Mouse (Mus musculus) midbrain, embryonic 16.5 days (tissue): ENCODE results near the gene Zfp1. TPM values are rescaled to one million over a fixed set of nuclear protein-coding genes. Genes with fewer than 3 reads are reported as not detected.

Experiments used
- ATAC-seq: fragments of 200-750 bp; cut with Nextera tagmentation; 2 replicates; pipeline ENCODE4 v1.8.0; 2017; ENCODE audit warnings: moderate TSS enrichment
- H3K27ac ChIP-seq: fragments of 300-500 bp; sonication (generic); 2 replicates; pipeline ENCODE4 v1.5.1; 2014; ENCODE audit warnings: mild to moderate bottlenecking, low read length, mixed read lengths
- H3K27me3 ChIP-seq: fragments of 300-500 bp; sonication (generic); 2 replicates; pipeline ENCODE4 v1.6.1; 2014; ENCODE audit warnings: low read depth, low read length, mixed read lengths; ENCODE audit not compliant: control insufficient read depth, insufficient read depth
- H3K36me3 ChIP-seq: fragments of 300-500 bp; sonication (generic); 2 replicates; pipeline ENCODE4 v1.6.1; 2014; ENCODE audit warnings: mild to moderate bottlenecking, low read length, moderate library complexity, mixed read lengths; ENCODE audit not compliant: control insufficient read depth, insufficient read depth
- H3K4me1 ChIP-seq: fragments of 300-500 bp; sonication (generic); 2 replicates; pipeline ENCODE4 v1.6.1; 2014; ENCODE audit warnings: mild to moderate bottlenecking, low read length, mixed read lengths; ENCODE audit not compliant: control insufficient read depth, insufficient read depth
- H3K4me2 ChIP-seq: fragments of 300-500 bp; sonication (generic); 2 replicates; pipeline ENCODE4 v1.6.1; 2014; ENCODE audit warnings: mild to moderate bottlenecking, low read length, mixed read lengths
- H3K4me3 ChIP-seq: fragments of 300-500 bp; sonication (generic); 2 replicates; pipeline ENCODE4 v1.5.1; 2014; ENCODE audit warnings: low read depth, mild to moderate bottlenecking, low read length, moderate library complexity, mixed read lengths
- H3K9ac ChIP-seq: fragments of 300-500 bp; sonication (generic); 2 replicates; pipeline ENCODE4 v1.6.1; 2014; ENCODE audit warnings: low read depth, low read length, mixed read lengths
- H3K9me3 ChIP-seq: fragments of 300-500 bp; sonication (generic); replicated peaks from 2 replicates; pipeline ENCODE4 v1.6.1; 2014; ENCODE audit warnings: mild to moderate bottlenecking, low read length, mixed read lengths; ENCODE audit not compliant: control insufficient read depth, poor library complexity, severe bottlenecking
- WGBS: fragments of 180-500 bp; shearing (Covaris S2); extraction: QIAGEN DNeasy Blood & Tissue Kit; methylation state at CpG from one replicate; pipeline ENCODE4 v1.1.7; 2014; 5-methylcytosine and 5-hydroxymethylcytosine counted together
- polyA plus RNA-seq: library from polyadenylated mRNA; unstranded; fragments of >200 nt; fragmentation: Nextera tagmentation; extraction: Ambion mirVana; gene quantifications from 2 replicates; pipeline ENCODE4 v1.2.1, GENCODE M21; 2015

Gene Zfp1
- polyA plus RNA-seq, 1 experiment from 2014 or later: 26.7 TPM

GRCm38 (mm10) chr8:111699035-111699434, 55.8 kb downstream of the Zfp1 start:
- WGBS: 23% methylated on average over 1 of the region's 1 CpGs

GRCm38 (mm10) chr8:111700201-111700600, 57.0 kb downstream of the Zfp1 start:
- Histone ChIP-seq H3K9ac (no peak overlapping the region), H3K4me3 (no peak overlapping the region), H3K27me3 (no peaks in the 10 kb centered on the region), H3K4me2 (no peak overlapping the region), H3K36me3 (no peaks in the 10 kb centered on the region), H3K27ac (no peak overlapping the region), H3K4me1 (no peaks in the 10 kb centered on the region), H3K9me3 (no peaks in the 10 kb centered on the region)
- 83% methylated on average over 3 of the region's 3 CpGs for WGBS
- ATAC-seq: no peak

More at GRCm38 (mm10) chr8:111699035-111699434, 55.8 kb downstream of the Zfp1 start:
- ATAC-seq: no peak
- no peaks in the 10 kb centered on the region for H3K27me3 ChIP-seq
- no peak overlapping the region for H3K4me2 ChIP-seq
- no peak overlapping the region for H3K27ac ChIP-seq
- no peaks in the 10 kb centered on the region for H3K36me3 ChIP-seq
- H3K4me1 ChIP-seq: no peaks in the 10 kb centered on the region
- no peak overlapping the region for H3K9ac ChIP-seq
- H3K4me3 ChIP-seq: no peak overlapping the region
- H3K9me3 ChIP-seq: no peaks in the 10 kb centered on the region

GRCm38 (mm10) chr8:111700740-111701139, 57.5 kb downstream of the Zfp1 start:
- H3K4me1 ChIP-seq: no peaks in the 10 kb centered on the region
- ATAC-seq: no peak
- H3K27me3 ChIP-seq: no peaks in the 10 kb centered on the region
- 88% methylated on average over 5 of the region's 5 CpGs for WGBS
- no peak overlapping the region for H3K4me3 ChIP-seq
- no peak overlapping the region for H3K9ac ChIP-seq
- H3K27ac ChIP-seq: no peak overlapping the region
- no peaks in the 10 kb centered on the region for H3K9me3 ChIP-seq
- H3K36me3 ChIP-seq: no peaks in the 10 kb centered on the region
- no peak overlapping the region for H3K4me2 ChIP-seq

DNA sequence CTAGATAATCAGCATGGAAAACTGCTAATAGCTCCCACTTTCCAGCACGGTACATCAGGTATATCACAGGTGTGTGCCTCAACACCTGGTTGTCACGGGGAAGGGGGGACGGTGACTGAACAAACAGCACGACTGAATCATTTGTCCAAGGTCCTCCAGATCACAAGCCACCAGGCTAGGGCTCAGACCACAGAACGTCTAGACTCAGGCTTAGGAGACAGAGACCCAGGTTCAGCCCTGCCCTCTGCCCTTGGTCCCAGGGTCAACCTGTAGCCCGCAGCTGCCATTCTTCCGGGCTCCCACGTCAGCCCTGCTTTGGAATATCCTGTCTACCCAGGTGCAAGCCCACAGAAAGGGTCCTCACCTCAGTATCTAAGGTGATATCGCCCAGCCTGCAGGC, 58.2 kb downstream of the Zfp1 start:
- 84% methylated on average over 9 of the region's 9 CpGs for WGBS
- H3K9me3 ChIP-seq: no peaks in the 10 kb centered on the region
- no peaks in the 10 kb centered on the region for H3K4me1 ChIP-seq

DNA sequence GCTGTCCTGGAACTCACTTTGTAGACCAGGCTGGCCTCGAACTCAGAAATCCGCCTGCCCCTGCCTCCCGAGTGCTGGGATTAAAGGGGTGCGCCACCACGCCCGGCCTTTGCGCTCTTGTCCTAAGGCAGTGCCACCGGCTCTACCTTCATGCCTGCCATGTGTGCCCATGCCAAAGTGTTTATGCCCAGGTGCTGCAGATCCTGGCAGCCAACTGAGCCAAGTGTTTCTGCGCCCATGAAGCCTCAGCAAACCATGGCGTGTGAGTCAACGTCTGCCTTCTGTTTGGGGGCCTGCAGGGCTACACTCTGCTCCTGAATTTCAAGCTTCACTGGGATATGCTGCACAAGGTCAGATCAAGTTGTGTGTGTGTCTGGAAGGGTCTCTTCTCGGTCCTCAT, 61.4 kb downstream of the Zfp1 start:
- ATAC-seq: no peak
- H3K4me1 ChIP-seq: no peaks in the 10 kb centered on the region
- WGBS: 95% methylated on average over 12 of the region's 12 CpGs
- 0 out of 2 replicates have a peak, but pooled peaks cover 4% of the 10 kb centered on the region for H3K36me3 ChIP-seq
- no peaks in the 10 kb centered on the region for H3K27me3 ChIP-seq
- H3K9ac ChIP-seq: no peak overlapping the region
- no peak overlapping the region for H3K27ac ChIP-seq
- H3K4me2 ChIP-seq: no peak overlapping the region
- H3K4me3 ChIP-seq: no peak overlapping the region
- H3K9me3 ChIP-seq: no peaks in the 10 kb centered on the region

More for the DNA sequence above, 58.2 kb downstream of the Zfp1 start:
- no peak overlapping the region for H3K4me2 ChIP-seq
- no peaks in the 10 kb centered on the region for H3K36me3 ChIP-seq
- H3K27ac ChIP-seq: no peak overlapping the region
- no peak overlapping the region for H3K4me3 ChIP-seq
- H3K9ac ChIP-seq: no peak overlapping the region
- ATAC-seq: no peak
- no peaks in the 10 kb centered on the region for H3K27me3 ChIP-seq

DNA sequence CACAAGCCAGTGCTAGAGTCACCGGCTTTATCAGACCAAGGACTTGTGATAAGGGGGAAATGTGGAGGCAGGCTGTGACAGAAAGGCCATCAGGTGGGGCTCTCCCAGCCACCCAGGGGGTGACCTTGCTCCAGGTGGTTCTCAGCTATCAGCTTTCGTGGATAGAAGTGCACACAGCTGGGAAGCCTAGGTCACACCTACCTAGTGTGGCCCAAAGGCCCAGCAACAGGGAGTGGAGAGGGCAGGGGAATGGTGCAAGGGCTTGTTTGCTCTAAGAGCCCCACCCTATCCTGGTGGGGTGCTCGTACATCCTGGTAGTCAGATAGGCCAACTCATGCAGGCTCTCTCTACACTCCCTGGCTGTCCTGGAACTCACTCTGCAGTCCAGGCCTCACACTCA, 62.0 kb downstream of the Zfp1 start:
- H3K36me3 ChIP-seq: peaks cover 4% of the 10 kb centered on the region; the same call in 1 of the 2 replicates
- H3K27ac ChIP-seq: no peak overlapping the region
- WGBS: 76% methylated on average over 3 of the region's 3 CpGs
- H3K9ac ChIP-seq: no peak overlapping the region
- no peak overlapping the region for H3K4me3 ChIP-seq
- H3K4me2 ChIP-seq: no peak overlapping the region
- no peak for ATAC-seq
- H3K9me3 ChIP-seq: no peaks in the 10 kb centered on the region
- H3K4me1 ChIP-seq: no peaks in the 10 kb centered on the region
- no peaks in the 10 kb centered on the region for H3K27me3 ChIP-seq

DNA sequence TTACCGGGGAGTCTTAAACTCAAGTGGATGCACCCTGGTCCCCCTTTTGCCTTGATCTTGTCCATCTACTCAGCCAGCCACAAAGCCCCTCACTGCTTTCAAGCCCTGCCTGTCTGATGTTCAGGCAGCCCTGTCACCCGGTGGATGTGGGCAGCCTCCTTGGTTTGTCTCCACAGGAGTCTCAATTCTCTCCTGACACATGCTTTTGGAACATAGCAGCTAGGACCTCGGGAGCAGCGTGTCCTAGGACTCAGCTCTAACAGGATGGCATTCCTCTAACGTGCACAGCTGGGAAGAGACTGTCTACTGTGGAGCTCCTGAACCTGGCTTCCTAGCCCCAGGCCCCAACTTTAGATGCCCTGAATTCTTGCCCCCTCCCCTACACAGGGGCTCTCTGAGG, 62.5 kb downstream of the Zfp1 start:
- Histone ChIP-seq H3K36me3 (peaks cover 8% of the 10 kb centered on the region; the same call in 1 of the 2 replicates), H3K9ac (no peak overlapping the region), H3K9me3 (no peaks in the 10 kb centered on the region), H3K27me3 (no peaks in the 10 kb centered on the region), H3K4me3 (no peak overlapping the region), H3K4me1 (no peaks in the 10 kb centered on the region), H3K4me2 (no peak overlapping the region), H3K27ac (no peak overlapping the region)
- WGBS: 58% methylated on average over 5 of the region's 5 CpGs
- ATAC-seq: no peak

DNA sequence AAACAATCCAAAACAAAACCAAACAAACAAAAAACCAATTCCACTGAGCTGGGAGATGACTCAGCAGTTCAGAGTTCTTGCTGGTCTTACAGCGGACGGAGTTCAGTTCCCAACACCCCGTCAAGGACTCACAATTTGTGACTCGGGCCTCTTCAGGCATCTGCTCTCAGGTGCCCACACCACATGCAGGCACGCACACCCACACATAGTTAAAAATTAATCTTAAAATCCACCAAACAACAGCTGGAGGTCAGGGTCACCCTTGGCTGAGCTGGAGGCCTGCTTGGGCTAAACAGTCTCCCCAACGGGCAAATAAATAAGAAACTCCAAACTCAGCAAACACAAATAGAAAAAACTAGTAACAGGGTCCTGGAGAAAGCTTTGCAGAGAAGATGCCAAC, 65.1 kb downstream of the Zfp1 start:
- no peak for ATAC-seq
- H3K4me1 ChIP-seq: no peaks in the 10 kb centered on the region
- no peak overlapping the region for H3K4me2 ChIP-seq
- no peaks in the 10 kb centered on the region for H3K27me3 ChIP-seq
- H3K4me3 ChIP-seq: no peak overlapping the region
- H3K9me3 ChIP-seq: no peaks in the 10 kb centered on the region
- peaks cover 17% of the 10 kb centered on the region for H3K36me3 ChIP-seq
- H3K27ac ChIP-seq: no peak overlapping the region
- no peak overlapping the region for H3K9ac ChIP-seq
- 91% methylated on average over 6 of the region's 6 CpGs for WGBS

GRCm38 (mm10) chr8:111709223-111709622, 66.0 kb downstream of the Zfp1 start:
- peaks cover 26% of the 10 kb centered on the region for H3K36me3 ChIP-seq
- no peak overlapping the region for H3K9ac ChIP-seq
- H3K4me1 ChIP-seq: no peaks in the 10 kb centered on the region
- H3K4me2 ChIP-seq: no peak overlapping the region
- H3K27me3 ChIP-seq: no peaks in the 10 kb centered on the region
- H3K27ac ChIP-seq: no peak overlapping the region
- H3K9me3 ChIP-seq: no peaks in the 10 kb centered on the region
- no peak for ATAC-seq
- 88% methylated on average over 1 of the region's 1 CpGs for WGBS
- H3K4me3 ChIP-seq: no peak overlapping the region
